Mouse (Mus musculus) ovary, adult 18-20 months (tissue): ENCODE data around the gene Akap1.

Experiments used
- DNase-seq: peaks from one replicate; pipeline ENCODE4 v3.0.0; 2022; ENCODE audit warnings: low spot score, mixed read lengths

Gene Akap1

GRCm38 (mm10) chr11:88842315-88842975 is 21.9 kb downstream of the Akap1 start:
- DNase-seq: no peak

GRCm38 (mm10) chr11:88841406-88841805 is 23.0 kb downstream of the Akap1 start:
- peak; percentile 53 for DNase-seq

- DNase-seq: no peak
Measured at GRCm38 (mm10) chr11:88840724-88841350, 23.5 kb downstream of the Akap1 start.

GRCm38 (mm10) chr11:88840292-88840691 is 24.1 kb downstream of the Akap1 start:
- no peak for DNase-seq

GRCm38 (mm10) chr11:88839379-88839778 is 25.0 kb downstream of the Akap1 start:
- no peak for DNase-seq

- no peak for DNase-seq
Measured at GRCm38 (mm10) chr11:88838630-88839029, 25.8 kb downstream of the Akap1 start.

GRCm38 (mm10) chr11:88834606-88835005 is 29.8 kb downstream of the Akap1 start:
- DNase-seq: no peak

GRCm38 (mm10) chr11:88834134-88834533 is 30.3 kb downstream of the Akap1 start:
- no peak for DNase-seq

GRCm38 (mm10) chr11:88833099-88833498 is 31.3 kb downstream of the Akap1 start:
- DNase-seq: no peak

GRCm38 (mm10) chr11:88830257-88830804 is 34.1 kb downstream of the Akap1 start:
- DNase-seq: no peak

- no peak for DNase-seq
Measured at GRCm38 (mm10) chr11:88828528-88828927, 35.9 kb downstream of the Akap1 start.

- no peak for DNase-seq
Measured at GRCm38 (mm10) chr11:88825909-88826308, 38.5 kb downstream of the Akap1 start.

GRCm38 (mm10) chr11:88822991-88823390 is 41.4 kb downstream of the Akap1 start:
- DNase-seq: no peak

GRCm38 (mm10) chr11:88822526-88822925 is 41.9 kb downstream of the Akap1 start:
- DNase-seq: no peak

- no peak for DNase-seq
Measured at GRCm38 (mm10) chr11:88820742-88821576, 43.4 kb downstream of the Akap1 start.

- DNase-seq: no peak
Measured at GRCm38 (mm10) chr11:88820253-88820652, 44.1 kb downstream of the Akap1 start.

GRCm38 (mm10) chr11:88817061-88817460 is 47.3 kb downstream of the Akap1 start:
- DNase-seq: no peak

GRCm38 (mm10) chr11:88803231-88804010 is 61.0 kb downstream of the Akap1 start:
- no peak for DNase-seq

- no peak for DNase-seq
Measured at GRCm38 (mm10) chr11:88796207-88796606, 68.2 kb downstream of the Akap1 start.

- no peak for DNase-seq
Measured at GRCm38 (mm10) chr11:88789893-88790292, 74.5 kb downstream of the Akap1 start.

- no peak for DNase-seq
Measured at GRCm38 (mm10) chr11:88786816-88787215, 77.6 kb downstream of the Akap1 start.

GRCm38 (mm10) chr11:88783525-88783924 is 80.9 kb downstream of the Akap1 start:
- no peak for DNase-seq
